Mouse (Mus musculus) splenic B cell, adult 2 months (primary cell): Measurements from ENCODE around the gene Slc39a8.

Experiments
- DNase-seq: peaks from one replicate; pipeline ENCODE4 v3.0.0-alpha.2; 2011; ENCODE audit warnings: low read depth, low spot score
- H3K27me3 ChIP-seq: 2 replicates; pipeline ENCODE4 v1.6.1; 2012; ENCODE audit warnings: mild to moderate bottlenecking, low read length, moderate library complexity, mixed read lengths; ENCODE audit not compliant: control insufficient read depth, poor library complexity, insufficient read depth, severe bottlenecking
- H3K36me3 ChIP-seq: 2 replicates; pipeline ENCODE4 v1.6.1; 2012; ENCODE audit warnings: mild to moderate bottlenecking, low read length, moderate library complexity, mixed read lengths; ENCODE audit not compliant: control insufficient read depth, poor library complexity, insufficient read depth, severe bottlenecking

Slc39a8 gene

DNA sequence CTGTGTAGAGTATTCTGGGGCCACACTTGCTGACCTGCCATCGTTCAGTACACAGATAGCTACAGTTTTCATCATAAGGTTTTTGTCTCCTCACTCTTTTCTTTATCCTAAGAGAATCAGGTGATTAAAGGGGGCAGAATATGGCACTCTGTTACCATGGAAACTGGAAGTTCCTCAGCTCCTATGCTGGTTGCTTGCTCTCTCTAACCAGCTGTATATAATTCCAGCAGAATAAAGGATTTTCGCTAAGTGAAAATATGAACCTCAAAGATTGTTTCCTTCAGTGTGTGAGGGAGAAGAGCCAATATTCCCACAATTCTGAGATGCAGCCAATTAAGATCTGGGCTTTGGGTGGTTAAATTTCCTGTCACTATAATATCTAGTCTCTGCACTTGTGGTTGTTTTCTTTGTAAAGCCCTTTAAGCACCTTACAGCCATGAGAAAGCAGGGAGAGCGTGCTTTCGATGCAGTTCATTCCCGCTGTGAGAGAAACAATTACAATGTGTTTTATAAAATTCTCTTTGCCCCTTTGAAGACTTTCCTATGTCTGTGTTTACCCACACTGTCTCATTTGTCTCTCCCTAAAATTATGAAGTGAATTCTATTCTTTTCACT is 93.6 kb downstream of the Slc39a8 start:
- DNase-seq, result no peak
- Histone ChIP-seq H3K36me3 (no peaks in the 10 kb centered on the region), H3K27me3 (no peaks in the 10 kb centered on the region)

GRCm38 (mm10) chr3:135919305-135919704 is 94.2 kb downstream of the Slc39a8 start:
- Histone ChIP-seq H3K27me3 (no peaks in the 10 kb centered on the region), H3K36me3 (no peaks in the 10 kb centered on the region)
- no peak for DNase-seq

GRCm38 (mm10) chr3:135926729-135927128 is 101.7 kb downstream of the Slc39a8 start:
- DNase-seq, result peak; percentile 3
- no peaks in the 10 kb centered on the region for H3K36me3 ChIP-seq
- no peaks in the 10 kb centered on the region for H3K27me3 ChIP-seq

- H3K27me3 ChIP-seq, result no peaks in the 10 kb centered on the region
- peak; percentile 6 for DNase-seq
- no peaks in the 10 kb centered on the region for H3K36me3 ChIP-seq
Measured at GRCm38 (mm10) chr3:135928184-135928583, 103.1 kb downstream of the Slc39a8 start.

DNA sequence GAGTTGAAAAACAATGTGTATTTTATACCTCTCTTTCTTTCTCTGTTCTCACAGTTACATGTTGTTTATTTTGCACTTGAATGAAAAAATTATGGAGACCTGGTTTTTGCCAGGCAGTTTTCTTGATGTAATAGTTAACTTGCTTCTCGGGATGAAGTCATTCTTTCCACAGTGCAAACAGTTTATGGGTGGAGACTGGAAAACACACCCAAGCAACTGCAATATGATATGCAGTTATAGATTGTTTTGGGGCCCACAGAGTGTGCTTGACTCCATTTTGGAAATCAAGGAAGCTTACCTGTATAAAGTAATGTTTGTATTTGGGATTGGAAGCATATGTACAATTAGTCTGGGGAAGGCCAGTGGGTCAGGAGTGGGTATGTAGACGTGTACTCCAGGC is 112.4 kb downstream of the Slc39a8 start:
- no peaks in the 10 kb centered on the region for H3K27me3 ChIP-seq
- no peak for DNase-seq

More for the DNA sequence above, 112.4 kb downstream of the Slc39a8 start:
- H3K36me3 ChIP-seq, result no peaks in the 10 kb centered on the region
